Mouse (Mus musculus) neural tube, embryonic 14.5 days (tissue): ENCODE results near the gene Rtp2. TPM values are rescaled to one million over a fixed set of nuclear protein-coding genes. Genes with fewer than 3 reads are reported as not detected.
A peak's percentile ranks its signal among the peaks of the same experiment; 100 is the strongest.

Experiments used
- ATAC-seq: fragments of 200-750 bp; cut with Nextera tagmentation; 2 replicates; pipeline ENCODE4 v1.8.0; 2017; ENCODE audit warnings: low read depth, mild to moderate bottlenecking, moderate TSS enrichment, moderate library complexity
- H3K27ac ChIP-seq: fragments of 300-500 bp; sonication (generic); 2 replicates; pipeline ENCODE4 v1.5.1; 2014; ENCODE audit warnings: low read depth, mild to moderate bottlenecking, control low read depth, low read length, moderate library complexity, mixed read lengths
- H3K27me3 ChIP-seq: fragments of 300-500 bp; sonication (generic); 2 replicates; pipeline ENCODE4 v1.6.1; 2014; ENCODE audit warnings: low read length; ENCODE audit not compliant: control insufficient read depth, insufficient read depth
- H3K36me3 ChIP-seq: fragments of 300-500 bp; sonication (generic); 2 replicates; pipeline ENCODE4 v1.6.1; 2014; ENCODE audit warnings: low read length, mixed read lengths; ENCODE audit not compliant: control insufficient read depth, insufficient read depth
- H3K4me1 ChIP-seq: fragments of 300-500 bp; sonication (generic); 2 replicates; pipeline ENCODE4 v1.6.1; 2014; ENCODE audit warnings: low read length; ENCODE audit not compliant: control insufficient read depth, insufficient read depth
- H3K4me2 ChIP-seq: fragments of 300-500 bp; sonication (generic); 2 replicates; pipeline ENCODE4 v1.6.1; 2014; ENCODE audit warnings: mild to moderate bottlenecking, low read depth, low read length, control low read depth
- H3K4me3 ChIP-seq: fragments of 300-500 bp; sonication (generic); 2 replicates; pipeline ENCODE4 v1.5.1; 2014; ENCODE audit warnings: low read depth, low read length, control low read depth, mixed read lengths
- H3K9ac ChIP-seq: fragments of 300-500 bp; sonication (generic); replicated peaks from 2 replicates; pipeline ENCODE4 v1.6.1; 2014; ENCODE audit warnings: low read depth, mild to moderate bottlenecking, control low read depth, low read length, mixed read lengths
- H3K9me3 ChIP-seq: fragments of 300-500 bp; sonication (generic); 2 replicates; pipeline ENCODE4 v1.6.1; 2016; ENCODE audit warnings: low read length; ENCODE audit not compliant: control insufficient read depth
- WGBS: fragments of 180-500 bp; shearing (Covaris S2); extraction: QIAGEN DNeasy Blood & Tissue Kit; methylation state at CpG from one replicate; pipeline ENCODE4 v1.1.7; 2014; 5-methylcytosine and 5-hydroxymethylcytosine counted together
- polyA plus RNA-seq: library from polyadenylated mRNA; unstranded; fragments of >200 nt; fragmentation: Nextera tagmentation; extraction: Ambion mirVana; gene quantifications from 2 replicates; pipeline ENCODE4 v1.2.1, GENCODE M21; 2014

Gene Rtp2
- polyA plus RNA-seq, result not detected in 2 replicates

DNA sequence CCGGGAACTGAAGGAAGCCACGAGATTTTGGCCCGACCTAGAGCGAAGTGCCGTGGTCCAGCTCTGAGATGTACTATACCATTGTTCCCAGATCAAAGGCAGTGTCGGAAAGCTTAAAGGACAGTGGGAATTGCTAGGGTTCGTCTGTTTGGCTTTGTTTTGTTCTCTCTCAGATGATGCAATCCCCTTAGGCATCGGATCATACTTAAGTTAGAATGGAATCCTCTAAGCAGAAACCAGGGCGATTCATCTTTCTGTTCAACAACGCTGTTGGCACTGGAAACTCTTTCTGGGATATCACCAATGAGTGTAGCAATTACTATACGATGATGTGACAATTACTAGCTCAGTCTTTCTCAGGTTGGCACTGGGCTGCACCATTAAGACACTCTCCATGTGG lies at the start of gene Rtp2:
TSS of gene Rtp2 (minus strand) at position 101 of the 400 bp plus-strand sequence.
- no peaks in the 10 kb centered on the region for H3K4me1 ChIP-seq
- H3K36me3 ChIP-seq, result no peaks in the 10 kb centered on the region
- H3K27me3 ChIP-seq, result no peaks in the 10 kb centered on the region
- ATAC-seq, result no peak
- H3K4me3 ChIP-seq, result no peak within 1 kb of the TSS
- H3K9ac ChIP-seq, result no peak within 1 kb of the TSS
- WGBS, result 61% methylated on average over 11 of the region's 11 CpGs
- H3K27ac ChIP-seq, result no peak within 1 kb of the TSS
- H3K9me3 ChIP-seq, result no peaks in the 10 kb centered on the region
- no peak within 1 kb of the TSS for H3K4me2 ChIP-seq

GRCm38 (mm10) chr16:23980991-23981720 lies 49.0 kb upstream of the Rtp2 start:
- H3K4me1 ChIP-seq, result peaks cover 23% of the 10 kb centered on the region

DNA sequence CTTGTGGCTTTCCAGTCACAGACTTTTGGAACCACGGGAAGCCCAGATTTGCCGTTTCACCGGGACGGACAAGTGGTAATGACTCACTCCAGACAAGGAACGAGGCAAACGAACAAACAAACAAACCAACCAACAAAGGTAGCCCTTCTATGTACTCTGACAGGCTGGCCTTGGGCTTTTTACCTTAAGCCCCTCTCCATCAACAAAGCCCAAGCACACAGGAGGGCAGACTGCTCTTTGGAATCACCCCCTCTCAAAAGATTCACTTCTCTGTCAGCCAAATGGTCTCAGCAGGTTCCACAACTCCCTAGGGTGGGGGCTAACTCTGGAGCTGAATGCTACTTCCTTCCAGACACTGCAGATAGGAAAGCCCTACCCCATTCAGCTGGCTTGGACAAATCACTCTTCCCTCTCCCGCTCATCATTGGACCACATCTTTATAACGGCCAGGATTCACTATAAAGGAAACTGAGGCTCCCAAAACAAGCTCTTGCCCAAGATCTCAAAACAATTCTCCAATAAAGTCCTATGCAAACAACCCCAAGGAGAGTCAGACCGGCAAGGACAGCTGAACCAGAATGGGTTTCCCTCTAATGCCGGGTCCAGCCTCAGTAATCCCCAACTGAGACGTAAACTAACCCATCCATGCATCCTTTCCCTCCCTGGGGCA lies 48.1 kb upstream of the Rtp2 start:
- Histone ChIP-seq H3K9ac (no peak overlapping the region), H3K4me1 (peaks cover 23% of the 10 kb centered on the region), H3K27me3 (peaks cover 19% of the 10 kb centered on the region), H3K9me3 (no peaks in the 10 kb centered on the region), H3K27ac (no peak overlapping the region), H3K36me3 (no peaks in the 10 kb centered on the region), H3K4me3 (peak overlapping the region; percentile 37), H3K4me2 (peak overlapping the region; percentile 79)
- WGBS, result 6% methylated on average over 11 of the region's 11 CpGs
- ATAC-seq, result no peak

More at GRCm38 (mm10) chr16:23980991-23981720, 49.0 kb upstream of the Rtp2 start:
- no peaks in the 10 kb centered on the region for H3K9me3 ChIP-seq
- no peak overlapping the region for H3K27ac ChIP-seq
- H3K4me2 ChIP-seq, result peak overlapping the region; percentile 79
- 3% methylated on average over 32 of the region's 32 CpGs for WGBS
- no peak for ATAC-seq
- H3K27me3 ChIP-seq, result peaks cover 19% of the 10 kb centered on the region
- no peaks in the 10 kb centered on the region for H3K36me3 ChIP-seq
- peak overlapping the region; percentile 44 for H3K9ac ChIP-seq
- peak overlapping the region; percentile 37 for H3K4me3 ChIP-seq

- Histone ChIP-seq H3K4me2 (no peak overlapping the region), H3K27ac (no peak overlapping the region), H3K9ac (no peak overlapping the region), H3K27me3 (peaks cover 14% of the 10 kb centered on the region), H3K4me1 (peaks cover 23% of the 10 kb centered on the region), H3K9me3 (no peaks in the 10 kb centered on the region), H3K36me3 (no peaks in the 10 kb centered on the region), H3K4me3 (no peak overlapping the region)
- 89% methylated on average over 9 of the region's 9 CpGs for WGBS
- ATAC-seq, result no peak
These were observed 47.3 kb upstream of the Rtp2 start for GRCm38 (mm10) chr16:23979446-23979845.

GRCm38 (mm10) chr16:23978495-23978894 lies 46.3 kb upstream of the Rtp2 start:
- Histone ChIP-seq H3K27me3 (peaks cover 14% of the 10 kb centered on the region), H3K27ac (no peak overlapping the region), H3K4me3 (no peak overlapping the region), H3K4me2 (no peak overlapping the region), H3K9me3 (no peaks in the 10 kb centered on the region), H3K36me3 (no peaks in the 10 kb centered on the region), H3K9ac (no peak overlapping the region), H3K4me1 (peaks cover 20% of the 10 kb centered on the region)
- 74% methylated on average over 4 of the region's 4 CpGs for WGBS
- no peak for ATAC-seq

GRCm38 (mm10) chr16:23977732-23978131 lies 45.5 kb upstream of the Rtp2 start:
- Histone ChIP-seq H3K9me3 (no peaks in the 10 kb centered on the region), H3K27me3 (peaks cover 14% of the 10 kb centered on the region), H3K36me3 (no peaks in the 10 kb centered on the region), H3K4me1 (peaks cover 19% of the 10 kb centered on the region), H3K9ac (no peak overlapping the region), H3K27ac (no peak overlapping the region), H3K4me3 (no peak overlapping the region), H3K4me2 (no peak overlapping the region)
- no peak for ATAC-seq
- WGBS, result 87% methylated on average over 3 of the region's 3 CpGs

DNA sequence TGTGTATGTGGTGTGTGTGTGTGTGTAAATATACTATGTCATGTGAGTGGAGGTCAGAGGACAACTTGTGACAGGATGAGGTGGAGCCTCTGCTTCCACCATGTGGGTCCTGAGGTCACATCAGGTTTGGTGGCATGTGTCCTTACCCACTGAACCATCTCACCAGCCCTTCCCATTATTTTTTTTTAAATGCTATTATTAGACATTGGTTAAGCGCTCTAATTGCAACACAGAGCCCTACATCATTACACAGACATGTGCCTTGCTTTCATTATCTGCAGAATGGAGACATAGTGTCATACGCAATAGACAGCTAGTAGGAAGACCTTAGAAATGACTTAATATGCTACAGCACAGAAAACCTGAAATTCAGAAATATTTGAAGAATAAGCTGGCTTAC lies 44.0 kb upstream of the Rtp2 start:
- no peak overlapping the region for H3K27ac ChIP-seq
- H3K4me2 ChIP-seq, result no peak overlapping the region
- peaks cover 10% of the 10 kb centered on the region; the same call in 1 of the 2 replicates for H3K4me1 ChIP-seq
- no peak for ATAC-seq
- H3K4me3 ChIP-seq, result no peak overlapping the region
- H3K36me3 ChIP-seq, result no peaks in the 10 kb centered on the region
- H3K27me3 ChIP-seq, result peaks cover 9% of the 10 kb centered on the region
- 89% methylated on average over 2 of the region's 2 CpGs for WGBS
- no peak overlapping the region for H3K9ac ChIP-seq
- H3K9me3 ChIP-seq, result no peaks in the 10 kb centered on the region

DNA sequence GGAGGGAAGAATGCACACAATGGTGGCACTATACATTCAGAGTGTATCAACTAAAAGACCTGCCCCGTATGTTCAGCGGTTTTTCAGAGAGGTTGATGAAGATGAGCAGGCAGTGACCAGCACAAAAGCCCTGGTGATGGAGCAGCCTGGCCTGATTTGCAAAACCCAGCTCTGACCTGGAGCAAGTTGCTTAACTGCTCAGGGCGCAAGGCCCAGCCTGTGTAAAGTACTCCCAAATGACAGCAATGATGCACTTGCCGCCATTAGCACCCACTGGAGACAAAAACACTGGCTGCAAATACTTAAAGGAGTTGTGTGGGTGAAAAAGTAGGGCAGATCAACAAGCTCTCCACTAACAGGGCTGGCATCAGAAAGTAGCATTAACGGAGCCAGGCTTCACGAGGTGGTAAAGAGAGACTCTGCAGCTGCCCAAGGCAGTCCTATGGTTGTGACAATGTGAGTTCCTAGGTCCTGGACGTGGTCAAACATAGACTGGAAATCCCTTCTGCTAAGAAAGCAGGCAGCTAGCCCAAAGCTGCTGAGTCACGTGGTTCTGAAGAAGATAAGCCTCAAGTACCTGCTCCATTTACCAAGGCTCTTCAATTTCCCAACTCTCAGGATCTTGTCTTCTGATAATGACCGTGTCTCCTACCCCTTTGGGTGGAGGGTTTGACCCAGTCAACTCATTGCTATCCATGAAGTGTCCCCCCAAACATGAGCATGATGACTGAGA lies 41.6 kb upstream of the Rtp2 start:
- H3K4me3 ChIP-seq, result no peak overlapping the region

DNA sequence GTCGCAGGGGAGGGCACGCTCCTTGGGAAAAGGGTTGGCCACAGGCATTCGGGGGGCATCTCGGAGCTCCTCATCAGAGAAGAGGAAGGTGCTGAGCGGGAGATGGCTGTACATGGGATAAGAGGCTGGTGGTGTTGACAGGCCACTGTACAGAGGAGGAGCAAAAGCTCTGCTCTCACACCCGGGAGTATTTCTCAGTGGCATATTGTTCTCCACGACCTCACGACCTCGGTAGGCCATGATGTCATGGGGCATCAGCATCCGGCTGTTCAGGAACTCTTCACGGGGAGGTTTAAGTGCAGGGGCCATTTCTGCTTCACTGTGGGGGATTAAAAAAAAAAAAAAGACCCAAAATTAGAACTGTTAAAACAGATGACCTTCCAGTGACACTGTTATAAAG lies 40.7 kb upstream of the Rtp2 start:
- Histone ChIP-seq H3K4me3 (no peak overlapping the region), H3K4me1 (no peaks in the 10 kb centered on the region), H3K27ac (no peak overlapping the region), H3K4me2 (no peak overlapping the region), H3K27me3 (no peaks in the 10 kb centered on the region), H3K9ac (no peak overlapping the region), H3K9me3 (no peaks in the 10 kb centered on the region), H3K36me3 (no peaks in the 10 kb centered on the region)
- 77% methylated on average over 11 of the region's 11 CpGs for WGBS
- no peak for ATAC-seq

More for the DNA sequence above, 41.6 kb upstream of the Rtp2 start:
- no peak overlapping the region for H3K9ac ChIP-seq
- no peak overlapping the region for H3K4me2 ChIP-seq
- no peaks in the 10 kb centered on the region for H3K9me3 ChIP-seq
- H3K27ac ChIP-seq, result no peak overlapping the region
- no peaks in the 10 kb centered on the region for H3K27me3 ChIP-seq
- H3K36me3 ChIP-seq, result no peaks in the 10 kb centered on the region
- no peaks in the 10 kb centered on the region for H3K4me1 ChIP-seq
- 88% methylated on average over 9 of the region's 9 CpGs for WGBS
- no peak for ATAC-seq
